Mouse (Mus musculus) T-helper 17 cell (primary cell): ENCODE data around the gene Cacna2d2.

ENCODE experiments used
- in situ Hi-C, 2 experiments: fragments of 300-600 bp; cut with MboI, MseI; formaldehyde crosslinking; loops; 1 replicate in 1 of 2; 2 replicates in 1 of 2; pipeline ENCODE4 v1.15.1; 2025; ENCODE audit warnings: high pct_unique_total_duplicates in 2 of 2

The Cacna2d2 gene

DNA sequence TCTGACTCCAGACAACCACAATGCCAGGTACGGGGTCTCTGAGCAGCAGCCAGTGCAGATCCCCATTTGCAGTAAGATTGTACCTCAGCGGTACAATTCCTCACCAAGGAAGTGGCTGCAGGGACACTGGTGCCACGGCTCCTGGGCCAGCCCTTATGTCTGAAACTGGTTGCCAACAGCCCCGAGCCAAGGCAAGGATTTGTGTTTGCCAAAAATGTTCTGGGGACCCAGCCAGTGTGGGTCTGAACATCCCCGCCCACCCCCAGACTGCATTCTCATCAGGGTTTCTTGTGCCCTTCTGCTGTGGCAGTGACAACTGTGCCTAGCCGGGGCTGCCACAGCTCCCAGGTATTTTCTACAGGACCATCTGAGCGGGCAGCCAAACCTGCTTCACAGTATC, 138.8 kb downstream of the Cacna2d2 start:
- in situ Hi-C loops, result loop anchor here (5.0 to 25.0 kb wide), 4 partner anchors 236 to 1549 kb away; partner anchors contain the start of genes Abhd14a (in 1 of the 2), Abhd14b (in 1 of the 2), Ccdc51 (in 1 of the 2) and Plxnb1 (in 1 of the 2)

DNA sequence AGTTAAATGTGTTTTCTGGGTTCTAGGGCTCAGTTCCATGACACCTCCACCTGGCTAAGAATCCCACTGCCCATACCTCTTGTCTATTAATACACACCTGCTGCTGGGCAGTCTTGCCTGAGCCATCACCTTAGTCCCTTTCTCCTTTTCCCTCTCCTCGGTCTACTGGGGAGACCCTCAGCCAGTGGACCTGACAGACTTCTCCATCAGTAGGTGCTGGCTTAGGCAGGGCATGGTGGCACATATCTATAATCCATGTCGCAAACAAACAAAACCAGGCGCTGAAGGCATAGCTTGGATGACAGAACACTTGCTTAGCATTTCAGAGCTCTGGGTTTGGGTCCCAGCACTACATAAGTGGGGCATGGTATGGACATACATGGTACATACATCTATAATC, 139.3 kb downstream of the Cacna2d2 start:
- in situ Hi-C loops, result loop anchor here (5.0 to 25.0 kb wide), 4 partner anchors 236 to 1549 kb away; partner anchors contain the start of genes Abhd14a (in 1 of the 2), Abhd14b (in 1 of the 2), Ccdc51 (in 1 of the 2) and Plxnb1 (in 1 of the 2)

DNA sequence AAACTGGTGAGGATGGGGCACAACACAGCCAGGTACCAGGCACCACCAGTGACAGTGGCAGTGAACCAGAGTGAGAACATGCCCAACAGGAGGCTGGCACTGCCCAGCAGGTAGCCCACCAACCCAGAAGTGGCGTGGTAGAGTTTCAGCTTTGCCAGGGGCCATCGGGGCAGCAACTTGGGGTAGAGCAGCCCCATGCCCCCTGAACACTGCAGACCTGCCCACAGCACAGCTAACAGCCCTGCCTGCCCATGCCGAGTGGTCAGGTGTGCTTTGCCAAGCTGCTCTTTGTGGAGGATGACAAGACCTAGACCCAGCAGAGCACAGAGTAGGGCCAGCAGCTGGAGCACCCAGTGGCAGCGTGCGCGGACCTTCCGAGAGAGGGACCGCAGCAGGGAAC, 140.5 kb downstream of the Cacna2d2 start:
- in situ Hi-C loops, result loop anchor here (5.0 to 25.0 kb wide), 4 partner anchors 238 to 1547 kb away; partner anchors contain the start of genes Abhd14a (in 1 of the 2), Abhd14b (in 1 of the 2), Ccdc51 (in 1 of the 2) and Plxnb1 (in 1 of the 2)

DNA sequence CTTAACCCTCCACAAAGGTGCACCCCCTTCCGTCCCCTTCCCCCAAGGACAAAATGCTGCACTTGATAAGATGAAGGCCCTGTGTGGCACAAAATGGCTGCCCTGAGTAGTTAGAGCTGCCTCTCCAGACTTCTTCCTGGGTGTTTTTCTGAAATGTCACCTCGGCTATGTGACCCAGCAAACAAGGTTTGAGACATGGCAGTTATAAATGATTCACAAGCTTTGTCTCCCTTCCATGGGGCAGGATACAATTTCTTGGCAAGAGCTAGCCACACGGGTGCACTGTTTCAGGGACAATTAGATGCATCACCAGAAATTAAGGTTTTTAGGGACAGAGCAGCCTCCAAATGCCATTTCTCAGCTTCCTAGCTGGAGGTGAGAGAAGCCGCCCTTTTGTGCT, 141.0 kb downstream of the Cacna2d2 start:
- in situ Hi-C loops, result loop anchor here (25.0 kb wide), 2 partner anchors 1353 to 1547 kb away; partner anchors contain the start of genes Ccdc51 (in 1 of the 2), Plxnb1 (in 1 of the 2), Ppm1m (in 1 of the 2) and Tma7 (in 1 of the 2)

DNA sequence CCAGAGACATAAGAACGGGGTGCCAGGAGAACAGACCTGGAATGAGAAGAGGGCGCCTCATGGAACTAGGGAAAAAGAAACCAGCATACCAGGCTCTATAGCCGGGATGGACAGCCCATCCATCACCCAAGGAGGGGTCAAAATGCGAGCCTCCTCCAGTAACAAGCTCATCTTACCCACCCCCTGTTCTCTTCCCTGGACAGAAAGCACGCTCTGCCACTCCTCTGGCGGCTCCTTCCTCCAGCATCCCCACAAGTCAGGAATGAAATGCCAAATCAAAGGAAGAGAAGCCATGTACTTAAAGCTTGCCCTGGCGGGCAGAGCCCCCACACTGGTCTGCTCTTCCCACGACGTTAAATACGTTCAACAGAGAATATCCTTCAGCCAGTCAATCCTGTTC, 141.6 kb downstream of the Cacna2d2 start:
- in situ Hi-C loops, result loop anchor here (25.0 kb wide), 2 partner anchors 1354 to 1546 kb away; partner anchors contain the start of genes Ccdc51 (in 1 of the 2), Plxnb1 (in 1 of the 2), Ppm1m (in 1 of the 2) and Tma7 (in 1 of the 2)

DNA sequence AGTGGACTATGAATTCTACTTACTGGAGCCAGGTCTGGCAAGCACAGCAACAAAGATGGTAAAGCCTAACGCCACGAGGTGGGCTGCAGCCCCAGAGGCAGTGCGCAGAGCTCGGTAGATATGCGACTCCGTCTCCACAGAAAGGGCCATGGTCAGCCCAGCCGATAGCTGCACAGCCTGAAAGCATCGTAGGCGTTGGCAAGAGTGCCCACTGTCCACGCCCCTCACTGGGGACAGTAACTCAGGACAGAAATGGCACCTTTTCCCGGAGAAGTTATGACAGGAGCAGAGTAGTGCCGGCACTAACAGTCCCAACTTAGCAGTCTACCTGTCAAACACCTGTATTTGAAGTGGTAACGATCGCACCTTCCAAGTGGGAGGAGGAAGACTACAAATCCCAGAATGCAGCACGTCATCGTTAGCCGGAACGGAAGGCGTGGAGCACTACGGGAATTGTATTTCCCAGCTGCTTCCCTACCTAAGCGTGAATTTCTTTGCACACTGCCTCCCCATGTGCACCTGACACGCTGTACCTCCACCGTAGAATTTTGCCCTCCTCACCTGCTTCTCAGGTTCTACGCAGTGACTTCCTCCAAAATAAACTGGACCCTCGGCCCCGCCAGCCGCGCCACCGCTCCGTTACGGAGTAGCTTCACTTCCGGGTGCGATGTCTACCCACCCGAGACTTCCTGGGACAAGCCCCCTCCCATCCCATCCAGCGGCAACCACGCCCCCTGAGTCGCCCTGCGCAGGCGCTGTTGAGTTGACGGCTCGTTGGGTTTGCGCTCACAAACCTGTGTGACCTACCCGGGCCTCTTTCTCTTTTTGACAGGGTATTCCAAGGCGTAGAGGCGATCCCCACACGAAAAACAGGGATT, 142.3 kb downstream of the Cacna2d2 start, which contains the start of the genes Cyb561d2 and Nprl2:
TSS of gene Cyb561d2 (minus strand) at position 720 of the 878 bp plus-strand sequence.
TSS of gene Nprl2 (plus strand) at position 753 of the 878 bp plus-strand sequence.
- in situ Hi-C loops, result loop anchor here (25.0 kb wide), 2 partner anchors 1354 to 1546 kb away; partner anchors contain the start of genes Ccdc51 (in 1 of the 2), Plxnb1 (in 1 of the 2), Ppm1m (in 1 of the 2) and Tma7 (in 1 of the 2)

DNA sequence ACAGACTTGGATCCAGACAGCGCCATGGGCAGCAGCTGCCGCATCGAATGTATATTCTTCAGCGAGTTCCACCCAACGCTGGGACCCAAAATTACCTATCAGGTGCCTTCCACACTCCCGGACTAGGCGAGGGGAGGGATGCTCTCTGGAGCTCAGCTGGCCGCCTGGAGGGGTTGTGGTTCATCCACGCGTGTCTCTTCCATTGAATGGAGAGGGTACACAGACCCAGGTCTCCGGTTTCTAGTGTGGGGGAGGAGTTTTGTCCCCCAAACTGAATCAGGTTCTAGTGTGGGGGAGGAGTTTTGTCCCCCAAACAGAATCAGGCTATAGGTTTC, 142.9 kb downstream of the Cacna2d2 start:
- in situ Hi-C loops, result loop anchor here (25.0 kb wide), 2 partner anchors 1355 to 1545 kb away; partner anchors contain the start of genes Ccdc51 (in 1 of the 2), Plxnb1 (in 1 of the 2), Ppm1m (in 1 of the 2) and Tma7 (in 1 of the 2)

DNA sequence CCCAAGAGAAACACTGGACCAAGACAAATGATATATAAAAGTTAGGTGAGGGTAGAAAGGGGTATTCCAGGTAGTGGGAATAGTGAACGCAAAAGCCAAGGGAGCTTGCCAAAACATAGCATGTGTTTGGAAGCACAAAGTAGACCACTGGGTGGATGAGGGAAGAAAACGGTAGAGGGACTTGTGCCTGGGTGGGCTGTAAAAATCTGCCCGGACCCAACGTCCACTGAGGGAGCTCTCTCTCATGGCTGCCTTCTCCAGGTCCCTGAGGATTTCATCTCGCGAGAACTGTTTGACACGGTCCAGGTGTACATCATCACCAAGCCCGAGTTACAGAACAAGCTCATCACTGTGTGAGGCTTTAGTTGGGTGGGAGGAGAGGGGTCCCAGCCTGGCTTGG, 143.3 kb downstream of the Cacna2d2 start:
- in situ Hi-C loops, result loop anchor here (25.0 kb wide), 2 partner anchors 1355 to 1545 kb away; partner anchors contain the start of genes Ccdc51 (in 1 of the 2), Plxnb1 (in 1 of the 2), Ppm1m (in 1 of the 2) and Tma7 (in 1 of the 2)

DNA sequence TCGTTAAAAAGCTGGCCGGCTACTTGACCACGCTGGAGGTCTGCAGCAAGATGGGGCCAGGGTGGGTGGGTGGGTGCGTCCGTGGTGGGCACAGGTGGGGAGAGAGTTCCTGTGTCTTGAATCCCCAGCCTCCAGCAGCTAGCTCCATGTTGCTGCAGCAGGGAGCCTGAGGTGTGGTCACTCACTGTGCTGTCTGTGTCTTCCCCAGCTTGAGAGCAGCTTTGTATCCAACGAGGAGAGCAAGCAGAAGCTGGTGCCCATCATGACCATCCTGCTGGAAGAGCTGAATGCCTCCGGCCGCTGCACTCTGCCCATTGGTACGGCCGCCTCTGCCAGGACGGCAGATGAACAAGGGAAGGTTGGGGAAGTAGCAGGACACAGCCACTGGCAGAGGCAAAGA, 143.9 kb downstream of the Cacna2d2 start:
- in situ Hi-C loops, result loop anchor here (25.0 kb wide), 2 partner anchors 1356 to 1544 kb away; partner anchors contain the start of genes Ccdc51 (in 1 of the 2), Plxnb1 (in 1 of the 2), Ppm1m (in 1 of the 2) and Tma7 (in 1 of the 2)

DNA sequence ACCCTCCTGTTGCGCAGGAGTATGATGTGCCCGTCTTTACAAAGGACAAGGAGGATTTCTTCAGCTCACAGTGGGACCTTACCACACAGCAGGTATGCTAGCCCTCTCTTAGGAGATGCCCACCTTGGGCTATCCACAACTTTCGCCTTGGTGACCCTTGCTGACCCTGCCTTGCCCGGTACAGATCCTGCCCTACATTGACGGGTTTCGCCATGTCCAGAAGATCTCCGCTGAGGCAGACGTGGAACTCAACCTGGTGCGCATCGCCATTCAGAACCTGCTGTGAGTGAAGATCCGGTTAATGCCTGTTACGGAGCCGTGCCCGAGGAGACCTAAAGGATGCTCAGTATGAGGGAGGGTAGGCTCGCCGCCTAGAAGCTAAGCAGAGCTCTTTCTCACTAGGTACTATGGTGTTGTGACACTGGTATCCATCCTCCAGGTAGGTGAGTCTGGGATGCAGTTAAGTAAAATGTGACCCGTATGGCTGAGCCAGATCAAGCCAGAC, 144.8 kb downstream of the Cacna2d2 start:
- in situ Hi-C loops, result loop anchor here (25.0 kb wide), 2 partner anchors 1357 to 1543 kb away; partner anchors contain the start of genes Ccdc51 (in 1 of the 2), Plxnb1 (in 1 of the 2), Ppm1m (in 1 of the 2) and Tma7 (in 1 of the 2)

DNA sequence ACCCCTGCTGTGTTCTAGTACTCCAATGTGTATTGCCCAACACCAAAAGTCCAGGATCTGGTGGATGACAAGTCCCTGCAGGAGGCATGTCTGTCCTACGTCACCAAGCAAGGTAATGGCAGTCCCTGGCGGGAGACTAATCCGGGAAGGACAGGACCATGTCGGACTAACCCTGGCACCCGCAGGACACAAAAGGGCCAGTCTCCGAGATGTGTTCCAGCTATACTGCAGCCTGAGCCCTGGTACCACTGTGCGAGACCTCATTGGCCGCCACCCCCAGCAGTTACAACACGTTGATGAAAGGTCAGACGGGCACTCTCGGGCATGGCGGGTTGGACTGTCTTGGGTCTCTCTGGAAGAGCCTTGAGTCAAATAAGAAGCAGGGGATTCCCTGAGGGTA, 145.3 kb downstream of the Cacna2d2 start:
- in situ Hi-C loops, result loop anchor here (25.0 kb wide), 2 partner anchors 1357 to 1543 kb away; partner anchors contain the start of genes Ccdc51 (in 1 of the 2), Plxnb1 (in 1 of the 2), Ppm1m (in 1 of the 2) and Tma7 (in 1 of the 2)

DNA sequence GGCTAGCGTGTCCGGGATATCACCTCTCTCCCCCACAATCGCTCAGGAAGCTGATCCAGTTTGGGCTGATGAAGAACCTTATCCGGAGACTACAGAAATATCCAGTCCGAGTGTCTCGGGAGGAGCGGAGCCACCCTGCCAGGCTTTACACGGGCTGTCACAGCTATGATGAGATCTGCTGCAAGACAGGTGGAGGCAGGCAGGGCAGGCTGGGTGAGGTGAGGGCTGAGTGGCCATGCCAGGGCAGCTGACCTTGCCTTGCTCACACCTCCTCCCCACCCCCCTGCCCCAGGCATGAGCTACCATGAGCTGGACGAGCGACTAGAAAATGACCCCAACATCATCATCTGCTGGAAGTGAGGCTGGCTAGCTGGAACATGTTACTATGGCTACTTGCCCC, 145.8 kb downstream of the Cacna2d2 start:
- in situ Hi-C loops, result loop anchor here (25.0 kb wide), 2 partner anchors 1358 to 1542 kb away; partner anchors contain the start of genes Ccdc51 (in 1 of the 2), Plxnb1 (in 1 of the 2), Ppm1m (in 1 of the 2) and Tma7 (in 1 of the 2)

DNA sequence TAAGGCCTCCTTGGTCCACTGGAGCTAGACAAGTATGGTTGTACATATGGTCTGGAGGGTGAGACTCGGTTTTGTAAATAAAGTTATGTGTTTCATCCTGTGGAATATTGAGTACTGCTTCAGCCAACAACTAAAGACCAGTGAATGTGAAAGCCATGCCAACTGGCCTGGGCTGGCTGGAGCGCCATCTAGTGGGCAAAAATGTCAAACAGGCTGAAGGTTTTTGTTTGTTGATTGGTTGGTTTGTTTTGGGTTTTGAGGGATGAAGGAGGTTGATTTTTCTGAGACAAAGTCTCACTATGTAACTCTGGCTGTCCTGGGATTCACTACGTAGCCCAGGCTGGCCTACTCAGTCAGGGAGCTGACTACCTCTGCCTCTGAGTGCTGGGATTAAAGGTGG, 146.2 kb downstream of the Cacna2d2 start:
- in situ Hi-C loops, result loop anchor here (25.0 kb wide), 2 partner anchors 1358 to 1542 kb away; partner anchors contain the start of genes Ccdc51 (in 1 of the 2), Plxnb1 (in 1 of the 2), Ppm1m (in 1 of the 2) and Tma7 (in 1 of the 2)

DNA sequence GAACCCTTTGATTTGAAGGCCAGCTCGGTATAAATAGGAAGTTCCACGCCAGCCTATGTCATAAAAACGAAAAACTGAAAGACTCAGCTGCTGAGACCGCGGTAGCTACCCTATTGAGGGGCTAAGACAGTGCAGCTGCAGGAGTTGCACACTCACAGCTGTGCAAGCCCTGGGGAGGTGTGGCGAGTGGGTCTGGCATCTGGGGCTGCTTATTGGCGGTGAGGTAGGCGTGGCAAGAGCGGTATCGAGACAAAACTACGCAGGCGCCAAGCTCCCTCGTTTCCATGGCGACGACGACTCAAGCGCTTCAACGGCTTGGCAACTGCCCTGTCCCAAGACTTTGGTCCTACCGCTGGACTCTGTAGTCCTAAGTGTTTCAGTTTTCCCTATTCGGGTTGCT, 147.6 kb downstream of the Cacna2d2 start, which contains the start of gene Zmynd10:
TSS of gene Zmynd10 (plus strand) at position 273 of the 400 bp plus-strand sequence.
- in situ Hi-C loops, result loop anchor here (25.0 kb wide), 2 partner anchors 1360 to 1540 kb away; partner anchors contain the start of genes Ccdc51 (in 1 of the 2), Plxnb1 (in 1 of the 2), Ppm1m (in 1 of the 2) and Tma7 (in 1 of the 2)

DNA sequence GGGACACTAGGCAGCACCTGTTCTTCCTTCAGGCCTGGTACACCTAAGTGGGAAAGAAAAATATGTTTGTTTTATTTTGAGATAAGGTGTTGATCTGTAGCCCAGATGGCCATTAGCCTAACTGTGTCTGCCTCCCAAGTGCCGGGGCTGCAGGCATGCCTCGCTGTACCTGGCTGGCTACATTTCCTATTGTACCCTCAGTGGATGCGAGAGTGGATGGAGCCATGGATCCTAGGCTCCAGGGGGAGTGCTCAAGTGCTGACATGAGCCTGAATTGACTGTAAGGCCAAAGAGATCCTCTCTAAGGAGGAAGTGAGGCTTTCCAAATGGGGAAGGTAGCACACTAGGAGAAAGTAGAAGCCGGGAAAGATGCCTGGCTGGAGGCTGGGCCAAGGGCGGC, 148.5 kb downstream of the Cacna2d2 start:
- in situ Hi-C loops, result loop anchor here (25.0 kb wide), 2 partner anchors 1361 to 1539 kb away; partner anchors contain the start of genes Ccdc51 (in 1 of the 2), Plxnb1 (in 1 of the 2), Ppm1m (in 1 of the 2) and Tma7 (in 1 of the 2)

DNA sequence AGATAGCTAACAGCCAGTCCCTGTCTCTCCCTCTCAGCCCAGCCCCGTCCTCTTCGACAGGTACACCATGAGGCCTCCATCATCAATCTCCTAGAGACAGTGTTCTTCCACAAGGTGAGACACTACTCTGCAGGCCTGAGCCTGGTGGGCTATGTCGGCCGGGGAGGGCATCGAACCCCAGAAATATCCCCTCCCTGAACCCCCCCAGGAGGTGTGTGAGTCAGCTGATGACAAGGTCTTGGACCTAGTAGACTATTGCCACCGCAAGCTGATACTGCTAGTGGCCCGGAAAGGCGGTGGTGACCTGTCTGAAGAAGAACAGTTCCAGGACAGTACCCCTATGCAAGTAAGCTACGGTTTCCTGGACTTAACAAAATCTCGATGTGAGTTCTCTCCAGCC, 149.4 kb downstream of the Cacna2d2 start:
- in situ Hi-C loops, result loop anchor here (25.0 kb wide), 2 partner anchors 1362 to 1538 kb away; partner anchors contain the start of genes Ccdc51 (in 1 of the 2), Plxnb1 (in 1 of the 2), Ppm1m (in 1 of the 2) and Tma7 (in 1 of the 2)

DNA sequence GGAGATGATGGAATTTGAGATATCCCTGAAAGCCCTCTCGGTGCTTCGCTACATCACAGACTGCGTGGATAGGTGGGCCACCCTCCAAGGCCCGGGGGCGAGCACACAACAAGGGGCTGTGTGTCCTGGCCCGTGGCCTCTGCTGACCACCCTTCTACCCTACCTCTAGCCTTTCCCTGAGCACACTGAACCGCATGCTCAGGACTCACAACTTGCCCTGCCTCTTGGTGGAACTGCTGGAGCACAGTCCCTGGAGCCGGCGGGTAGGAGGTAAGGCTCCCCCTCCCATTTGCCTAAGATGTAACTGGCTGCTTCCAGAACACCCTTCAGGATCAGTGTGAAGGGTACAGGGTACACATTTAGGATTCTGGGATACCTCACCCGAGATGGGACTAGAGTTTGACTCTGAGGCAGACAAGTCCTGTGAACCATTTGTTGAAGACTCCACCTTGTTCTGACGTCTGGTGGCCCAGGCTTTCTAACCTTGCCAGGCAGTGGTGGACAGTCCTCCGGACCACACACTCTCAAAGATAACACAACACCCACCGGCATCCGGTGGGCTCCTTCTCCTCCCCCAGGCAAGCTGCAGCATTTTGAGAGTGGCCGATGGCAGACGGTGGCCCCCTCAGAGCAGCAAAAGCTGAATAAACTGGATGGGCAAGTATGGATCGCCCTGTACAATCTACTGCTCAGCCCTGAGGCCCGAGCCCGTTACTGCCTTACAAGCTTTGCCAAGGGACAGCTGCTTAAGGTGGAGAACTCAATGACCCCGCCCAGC, 150.1 kb downstream of the Cacna2d2 start:
- in situ Hi-C loops, result loop anchor here (5.0 to 25.0 kb wide), 5 partner anchors 78 to 1538 kb away; partner anchors contain the start of genes Ccdc51 (in 1 of the 2), Pcbp4 (in 1 of the 2), Plxnb1 (in 1 of the 2) and Ppm1m (in 1 of the 2)

DNA sequence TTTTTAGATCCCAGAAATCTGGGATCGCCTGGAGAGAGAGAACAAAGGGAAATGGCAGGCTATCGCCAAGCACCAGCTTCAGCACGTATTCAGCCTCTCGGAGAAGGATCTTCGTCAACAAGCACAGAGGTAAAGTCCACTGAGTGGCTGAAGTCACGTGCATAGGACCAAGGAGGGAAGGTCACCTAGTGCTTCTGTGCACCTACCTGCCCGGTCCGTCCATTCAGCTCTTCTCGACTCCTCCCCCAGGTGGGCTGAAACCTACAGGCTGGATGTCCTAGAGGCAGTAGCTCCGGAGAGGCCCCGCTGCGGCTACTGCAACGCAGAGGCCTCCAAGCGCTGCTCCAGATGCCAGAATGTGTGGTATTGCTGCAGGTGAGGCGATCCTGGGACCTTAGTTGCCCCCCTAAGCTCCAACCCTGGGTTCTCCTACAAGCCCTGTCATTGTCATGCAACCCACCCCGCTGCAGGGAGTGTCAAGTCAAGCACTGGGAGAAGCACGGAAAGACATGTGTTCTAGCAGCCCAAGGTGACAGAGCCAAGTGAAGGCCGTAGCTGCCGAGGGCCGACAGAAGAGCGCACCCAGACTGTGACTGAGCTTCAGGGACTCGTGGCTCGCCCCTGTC, 151.2 kb downstream of the Cacna2d2 start:
- in situ Hi-C loops, result loop anchor here (5.0 to 10.0 kb wide), 3 partner anchors 77 to 1504 kb away; partner anchors contain the start of genes Pcbp4 (in 1 of the 2) and Trex1 (in 1 of the 2)
